Comparison of ENCODE assay signal across 12 mouse cellular contexts in the genomic region with DNA sequence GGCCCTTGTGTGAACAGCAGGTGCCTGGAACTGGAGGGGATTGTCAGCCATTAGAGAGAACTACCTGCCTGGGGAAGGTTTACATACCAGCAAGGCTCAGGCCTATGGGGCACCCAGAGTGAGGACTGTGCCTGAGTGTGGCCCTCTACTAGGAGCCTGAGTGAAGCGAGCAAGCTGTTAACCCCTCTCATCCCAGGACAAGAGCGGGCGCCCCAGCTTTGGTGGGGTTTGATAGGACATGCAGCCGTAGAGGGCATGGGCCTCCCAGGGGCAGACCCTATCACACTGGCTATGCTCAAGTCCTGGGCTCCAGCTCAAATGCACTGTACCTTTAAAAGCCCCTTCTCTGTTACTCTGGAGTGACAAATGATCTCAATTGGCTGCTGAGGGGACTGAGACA. TPM values are rescaled to one million over a fixed set of nuclear protein-coding genes. Genes with fewer than 3 reads are reported as not detected.
DNase-seq lines count a peak whose midpoint lies in the region; ATAC-seq lines count a peak whose summit lies in the region.
"Had no signal": no experiment of that assay in that cellular context is flagged by ENCODE, and none has a peak within 500 bp of the region (broad histone marks: within the 10 kb centered on the region; RNA-seq: fewer than 3 reads in every experiment).

No protein-coding gene starts in this region.

- DNase-seq in kidney, adult 8-10 months: no peak
- DNase-seq in embryonic facial prominence, embryonic 11.5 days (ENCODE audit: low spot score): no peak
- no peak for DNase-seq in gastrocnemius, postnatal 36 days
- no peak for DNase-seq in adrenal gland, postnatal 10 days
- DNase-seq: forebrain, postnatal 0 days; right cerebral cortex, postnatal 25 days; thymus, adult 2 months had no signal

- no peaks in the 10 kb centered on the region for H3K27me3 ChIP-seq in kidney, embryonic 14.5 days (ENCODE audit: control insufficient read depth, insufficient read depth, low read length)
- H3K27me3 ChIP-seq in embryonic facial prominence, embryonic 11.5 days (ENCODE audit: control insufficient read depth, insufficient read depth, low read length): no peaks in the 10 kb centered on the region
- H3K27me3 ChIP-seq in intestine, embryonic 16.5 days (replicated peaks; ENCODE audit: control insufficient read depth, insufficient read depth, low read length): no peaks in the 10 kb centered on the region
- H3K27me3 ChIP-seq: liver, embryonic 15.5 days; neural tube, embryonic 12.5 days had no signal

- 59% methylated on average over 4 of the region's 4 CpGs for WGBS in kidney, embryonic 14.5 days
- 63% methylated on average over 4 of the region's 4 CpGs for WGBS in embryonic facial prominence, embryonic 11.5 days
- 69% methylated on average over 4 of the region's 4 CpGs for WGBS in intestine, embryonic 16.5 days

- peak overlapping the region; percentile 3; the same call in 1 of the 2 replicates for H3K27ac ChIP-seq in kidney, embryonic 14.5 days (ENCODE audit: low read depth, low read length)
- H3K27ac ChIP-seq in brown adipose tissue, adult 24 weeks (replicated peaks; ENCODE audit: low read depth, low read length): peak overlapping the region; percentile 50
- H3K27ac ChIP-seq in embryonic facial prominence, embryonic 11.5 days (replicated peaks; ENCODE audit: low read depth, low read length): peak overlapping the region; percentile 2; the same call in 1 of the 2 replicates
- H3K27ac ChIP-seq in intestine, embryonic 16.5 days (ENCODE audit: low read length): 0 out of 2 replicates have a peak overlapping the region, but pooled peaks have one; percentile 9
- H3K27ac ChIP-seq: liver, embryonic 15.5 days; neural tube, embryonic 12.5 days had no signal

- H3K9me3 ChIP-seq in kidney, embryonic 14.5 days (ENCODE audit: control insufficient read depth, low read length): no peaks in the 10 kb centered on the region
- no peaks in the 10 kb centered on the region for H3K9me3 ChIP-seq in embryonic facial prominence, embryonic 11.5 days (replicated peaks; ENCODE audit: control insufficient read depth, low read length)
- no peaks in the 10 kb centered on the region for H3K9me3 ChIP-seq in intestine, embryonic 16.5 days (ENCODE audit: control insufficient read depth, low read length)
- H3K9me3 ChIP-seq: liver, embryonic 15.5 days; neural tube, embryonic 12.5 days had no signal

- no peak overlapping the region for H3K4me2 ChIP-seq in kidney, embryonic 14.5 days (replicated peaks; ENCODE audit: low read depth, low read length)
- H3K4me2 ChIP-seq in embryonic facial prominence, embryonic 11.5 days (ENCODE audit: low read depth, low read length): no peak overlapping the region
- no peak overlapping the region for H3K4me2 ChIP-seq in intestine, embryonic 16.5 days (ENCODE audit: low read depth, low read length)
- H3K4me2 ChIP-seq: liver, embryonic 15.5 days; neural tube, embryonic 12.5 days had no signal

- H3K9ac ChIP-seq in kidney, embryonic 14.5 days (ENCODE audit: low read depth, low read length): peak overlapping the region; percentile 25; the same call in 1 of the 2 replicates
- no peak overlapping the region for H3K9ac ChIP-seq in embryonic facial prominence, embryonic 11.5 days (replicated peaks; ENCODE audit: low read length)
- H3K9ac ChIP-seq in intestine, embryonic 16.5 days (ENCODE audit: low read depth, low read length): peak overlapping the region; percentile 35
- H3K9ac ChIP-seq: forebrain, postnatal 0 days; liver, embryonic 15.5 days; neural tube, embryonic 12.5 days had no signal

- peak; percentile 18; the same call in 1 of the 2 replicates for ATAC-seq in kidney, embryonic 14.5 days (ENCODE audit: low FRiP score, low TSS enrichment)
- ATAC-seq in embryonic facial prominence, embryonic 11.5 days (replicated peaks; ENCODE audit: insufficient number of reproducible peaks, low FRiP score, low TSS enrichment, low read depth): no peak
- no peak for ATAC-seq in intestine, embryonic 16.5 days

- H3K4me3 ChIP-seq in kidney, embryonic 14.5 days (ENCODE audit: low read length): no peak overlapping the region
- no peak overlapping the region for H3K4me3 ChIP-seq in brown adipose tissue, adult 24 weeks (ENCODE audit: insufficient read depth, low read depth, low read length)
- H3K4me3 ChIP-seq in embryonic facial prominence, embryonic 11.5 days (ENCODE audit: low read depth, low read length): no peak overlapping the region
- H3K4me3 ChIP-seq in intestine, embryonic 16.5 days (ENCODE audit: low read length): no peak overlapping the region
- H3K4me3 ChIP-seq: liver, embryonic 15.5 days; neural tube, embryonic 12.5 days had no signal

- H3K36me3 ChIP-seq in kidney, embryonic 14.5 days (ENCODE audit: control insufficient read depth, insufficient read depth, low read length): peaks cover 54% of the 10 kb centered on the region
- H3K36me3 ChIP-seq in embryonic facial prominence, embryonic 11.5 days (replicated peaks; ENCODE audit: control insufficient read depth, insufficient read depth, low read depth, low read length): peaks cover 7% of the 10 kb centered on the region
- H3K36me3 ChIP-seq in intestine, embryonic 16.5 days (ENCODE audit: control insufficient read depth, insufficient read depth, low read length): peaks cover 16% of the 10 kb centered on the region; the same call in 1 of the 2 replicates

- intact Hi-C loops in gastrocnemius, postnatal 36 days (cut with DNase I): no loop called here

- H3K4me1 ChIP-seq in kidney, embryonic 14.5 days (ENCODE audit: control insufficient read depth, insufficient read depth, low read length): peaks cover 57% of the 10 kb centered on the region
- peaks cover 24% of the 10 kb centered on the region for H3K4me1 ChIP-seq in brown adipose tissue, adult 24 weeks (ENCODE audit: control insufficient read depth, insufficient read depth, insufficient read length, low read length)
- H3K4me1 ChIP-seq in embryonic facial prominence, embryonic 11.5 days (ENCODE audit: control insufficient read depth, insufficient read depth, low read length): peaks cover 18% of the 10 kb centered on the region
- peaks cover 45% of the 10 kb centered on the region for H3K4me1 ChIP-seq in intestine, embryonic 16.5 days (ENCODE audit: control insufficient read depth, insufficient read depth, low read length)

RNA-seq across cellular contexts. Expression of gene Dnaja3, which starts 7.0 kb away (rescaled TPM):
- polyA plus RNA-seq in kidney, embryonic 14.5 days (2014; fragmentation: Nextera tagmentation; extraction: Ambion mirVana): 46.3 and 68.8 TPM in 2 replicates
- 193 and 221 TPM in 2 replicates for polyA plus RNA-seq in brown adipose tissue, adult 24 weeks (2012; ENCODE audit: insufficient read depth, insufficient read length, missing spikeins)
- polyA plus RNA-seq in embryonic facial prominence, embryonic 11.5 days (2014; fragmentation: Nextera tagmentation; extraction: Ambion mirVana): 56.9 and 58.3 TPM in 2 replicates
- polyA plus RNA-seq in intestine, embryonic 16.5 days (2015; fragmentation: Nextera tagmentation; extraction: Ambion mirVana): 90.5 and 92.5 TPM in 2 replicates
- total RNA-seq in gastrocnemius, postnatal 36 days (2021): 10 to 100 TPM; 90.1 TPM
- 100 to 1,000 TPM; 161 to 167 TPM for total RNA-seq in adrenal gland, postnatal 10 days (2021)

RNA-seq across cellular contexts. Expression of gene Vasn, which starts 7.1 kb away (rescaled TPM):
- 14.4 and 16.1 TPM in 2 replicates for polyA plus RNA-seq in kidney, embryonic 14.5 days (2014; fragmentation: Nextera tagmentation; extraction: Ambion mirVana)
- 4.2 and 4.4 TPM in 2 replicates for polyA plus RNA-seq in brown adipose tissue, adult 24 weeks (2012; ENCODE audit: insufficient read depth, insufficient read length, missing spikeins)
- polyA plus RNA-seq in embryonic facial prominence, embryonic 11.5 days (2014; fragmentation: Nextera tagmentation; extraction: Ambion mirVana): 10.9 and 14.1 TPM in 2 replicates
- polyA plus RNA-seq in intestine, embryonic 16.5 days (2015; fragmentation: Nextera tagmentation; extraction: Ambion mirVana): 13.5 and 13.6 TPM in 2 replicates
- total RNA-seq in gastrocnemius, postnatal 36 days (2021): 1 to 10 TPM; 3.8 to 4.0 TPM
- total RNA-seq in adrenal gland, postnatal 10 days (2021): 10 to 100 TPM; 10.0 to 14.7 TPM

RNA-seq across cellular contexts. Expression of gene Pam16, which starts 22.0 kb away (rescaled TPM):
- polyA plus RNA-seq in kidney, embryonic 14.5 days (2014; fragmentation: Nextera tagmentation; extraction: Ambion mirVana): 102 and 116 TPM in 2 replicates
- polyA plus RNA-seq in brown adipose tissue, adult 24 weeks (2012; ENCODE audit: insufficient read depth, insufficient read length, missing spikeins): 140 and 178 TPM in 2 replicates
- polyA plus RNA-seq in embryonic facial prominence, embryonic 11.5 days (2014; fragmentation: Nextera tagmentation; extraction: Ambion mirVana): 103 and 105 TPM in 2 replicates
- polyA plus RNA-seq in intestine, embryonic 16.5 days (2015; fragmentation: Nextera tagmentation; extraction: Ambion mirVana): 79.4 and 86.8 TPM in 2 replicates
- 10 to 100 TPM; 87.0 to 91.6 TPM for total RNA-seq in gastrocnemius, postnatal 36 days (2021)
- total RNA-seq in adrenal gland, postnatal 10 days (2021): 100 to 1,000 TPM; 115 to 116 TPM

RNA-seq across cellular contexts. Expression of gene Coro7, which starts 32.7 kb away (rescaled TPM):
- polyA plus RNA-seq in kidney, embryonic 14.5 days (2014; fragmentation: Nextera tagmentation; extraction: Ambion mirVana): 12.0 and 16.4 TPM in 2 replicates
- 10.6 and 28.7 TPM in 2 replicates for polyA plus RNA-seq in brown adipose tissue, adult 24 weeks (2012; ENCODE audit: insufficient read depth, insufficient read length, missing spikeins)
- 12.2 and 12.8 TPM in 2 replicates for polyA plus RNA-seq in embryonic facial prominence, embryonic 11.5 days (2014; fragmentation: Nextera tagmentation; extraction: Ambion mirVana)
- polyA plus RNA-seq in intestine, embryonic 16.5 days (2015; fragmentation: Nextera tagmentation; extraction: Ambion mirVana): 29.2 and 30.5 TPM in 2 replicates
- total RNA-seq in gastrocnemius, postnatal 36 days (2021): 10 to 100 TPM; 13.1 to 15.2 TPM
- 10 to 100 TPM; 27.9 to 38.7 TPM for total RNA-seq in adrenal gland, postnatal 10 days (2021)

RNA-seq across cellular contexts. Expression of gene Glis2, which starts 52.3 kb away (rescaled TPM):
- 42.4 and 47.3 TPM in 2 replicates for polyA plus RNA-seq in kidney, embryonic 14.5 days (2014; fragmentation: Nextera tagmentation; extraction: Ambion mirVana)
- polyA plus RNA-seq in brown adipose tissue, adult 24 weeks (2012; ENCODE audit: insufficient read depth, insufficient read length, missing spikeins): 2.9 and 5.7 TPM in 2 replicates
- 19.9 and 21.2 TPM in 2 replicates for polyA plus RNA-seq in embryonic facial prominence, embryonic 11.5 days (2014; fragmentation: Nextera tagmentation; extraction: Ambion mirVana)
- polyA plus RNA-seq in intestine, embryonic 16.5 days (2015; fragmentation: Nextera tagmentation; extraction: Ambion mirVana): 14.5 and 18.1 TPM in 2 replicates
- 1 to 10 TPM; 5.9 to 7.0 TPM for total RNA-seq in gastrocnemius, postnatal 36 days (2021)
- total RNA-seq in adrenal gland, postnatal 10 days (2021): 10 to 100 TPM; 22.9 to 34.3 TPM
